Mouse (Mus musculus) testis, postnatal 10 days (tissue): ENCODE measurements around the gene 0610030E20Rik.
A peak's percentile ranks its signal among the peaks of the same experiment; 100 is the strongest.

Source experiments
- DNase-seq: peaks from one replicate; pipeline ENCODE4 v3.0.0; 2021; ENCODE audit warnings: low spot score

0610030E20Rik gene

DNA sequence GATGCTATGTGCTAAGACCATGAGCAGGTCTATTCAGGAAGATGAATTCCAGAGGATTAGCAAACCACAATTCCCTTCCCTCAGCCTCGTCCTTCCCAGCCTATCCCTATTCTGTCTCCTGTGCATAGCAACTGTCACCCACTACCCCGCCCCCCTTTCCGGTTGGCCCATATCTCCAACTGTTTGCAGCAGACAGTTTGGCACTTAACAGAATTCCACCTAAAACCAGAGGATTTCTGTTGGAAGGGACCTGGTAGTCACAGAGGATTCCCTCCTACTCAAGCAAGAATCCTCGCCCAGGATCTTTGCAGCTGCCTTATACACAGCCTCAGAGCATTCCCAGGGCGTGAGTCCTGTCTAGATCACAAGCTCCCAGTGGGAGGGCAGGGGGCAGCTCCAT, 24.0 kb downstream of the 0610030E20Rik start:
- peak; percentile 64 for DNase-seq

DNA sequence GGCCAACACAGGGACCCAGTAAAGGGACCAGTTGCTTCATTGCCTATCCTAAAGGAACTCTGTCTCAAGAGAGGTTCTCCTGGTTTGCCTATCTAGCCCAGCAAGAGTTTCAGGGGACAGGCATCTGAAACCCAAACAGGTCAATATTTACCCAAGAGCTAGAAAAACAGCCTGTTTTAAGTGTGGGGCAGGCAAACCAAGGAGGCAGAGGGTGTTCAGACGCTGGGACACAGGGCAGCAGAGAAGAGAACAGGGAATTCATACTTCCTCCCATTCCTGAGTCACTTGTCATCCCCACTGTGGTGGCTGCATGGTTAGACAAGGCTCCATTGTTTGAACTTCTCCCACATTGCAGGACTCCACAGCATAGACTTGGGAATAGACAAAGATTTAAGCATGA, 24.5 kb downstream of the 0610030E20Rik start:
- no peak for DNase-seq

DNA sequence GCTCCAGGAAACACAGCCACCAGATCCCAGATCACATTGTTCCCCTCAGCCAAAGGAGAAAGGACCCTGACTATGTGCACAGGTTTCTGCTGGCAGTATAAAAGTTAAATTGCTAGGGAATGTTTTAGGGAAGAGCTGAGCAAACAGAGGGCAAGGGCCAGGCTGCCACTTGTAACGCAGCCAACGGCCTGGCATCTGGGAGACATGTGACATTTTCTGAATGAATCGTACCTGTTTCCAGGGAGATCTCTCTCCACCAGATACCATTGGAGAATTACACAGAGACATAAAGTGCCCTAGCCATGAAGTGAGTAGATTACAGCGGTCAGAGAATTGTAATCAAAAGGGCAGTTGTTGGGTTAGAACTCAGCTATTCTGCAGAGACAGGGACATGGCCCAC, 26.1 kb downstream of the 0610030E20Rik start:
- no peak for DNase-seq

DNA sequence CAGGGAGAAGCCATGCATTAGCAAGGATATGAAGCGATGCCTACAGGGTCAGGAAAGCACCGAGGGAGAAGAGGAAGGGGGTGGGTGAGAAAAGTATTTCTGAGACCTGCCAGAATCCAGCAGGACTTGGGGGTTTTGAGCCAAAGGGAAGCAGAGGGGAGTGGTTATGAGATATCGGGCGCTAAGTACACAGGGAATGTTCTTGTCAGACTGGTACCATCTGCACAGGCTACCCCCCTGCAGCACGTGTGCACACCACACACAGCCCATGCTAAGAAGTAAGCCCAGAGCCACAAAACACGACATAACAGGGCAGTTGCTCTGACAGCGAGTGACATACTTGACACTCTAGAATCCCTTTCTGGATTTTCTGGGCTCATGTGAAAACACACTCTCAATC, 27.1 kb downstream of the 0610030E20Rik start:
- DNase-seq = no peak

DNA sequence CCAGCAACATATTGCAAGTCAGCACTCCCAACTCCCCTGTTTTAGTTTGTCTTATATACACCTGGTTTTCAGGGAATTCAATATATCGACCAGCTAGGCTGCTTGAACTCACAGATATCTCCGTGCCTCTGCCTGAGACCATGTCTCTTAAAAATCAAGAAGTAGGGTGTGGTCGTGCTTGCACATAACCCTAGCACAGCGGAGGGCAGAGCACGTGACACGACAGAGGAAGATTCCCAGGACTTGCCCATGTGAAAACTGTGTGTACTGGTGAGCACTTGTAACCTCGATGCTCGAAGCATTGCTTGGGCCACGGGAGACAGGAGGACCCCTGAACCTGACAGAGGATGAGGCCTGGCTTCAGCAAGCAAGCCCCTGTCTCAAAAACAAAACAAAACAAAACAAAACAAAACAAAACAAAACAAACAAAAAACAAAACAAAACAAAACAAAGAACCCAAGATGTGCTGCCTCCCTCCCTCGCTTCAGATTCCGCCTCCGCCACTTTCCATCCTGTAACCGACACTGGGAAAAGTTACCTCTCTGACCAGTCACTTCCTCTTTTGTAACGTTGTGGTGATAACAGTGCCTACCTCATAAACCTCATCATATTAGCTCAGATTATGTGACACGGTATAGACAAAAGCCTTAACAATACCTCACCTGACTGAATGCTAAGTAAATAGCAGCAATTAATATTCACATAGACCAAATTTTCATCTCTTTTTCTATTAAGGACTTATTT, 27.9 kb downstream of the 0610030E20Rik start:
- DNase-seq = no peak

DNA sequence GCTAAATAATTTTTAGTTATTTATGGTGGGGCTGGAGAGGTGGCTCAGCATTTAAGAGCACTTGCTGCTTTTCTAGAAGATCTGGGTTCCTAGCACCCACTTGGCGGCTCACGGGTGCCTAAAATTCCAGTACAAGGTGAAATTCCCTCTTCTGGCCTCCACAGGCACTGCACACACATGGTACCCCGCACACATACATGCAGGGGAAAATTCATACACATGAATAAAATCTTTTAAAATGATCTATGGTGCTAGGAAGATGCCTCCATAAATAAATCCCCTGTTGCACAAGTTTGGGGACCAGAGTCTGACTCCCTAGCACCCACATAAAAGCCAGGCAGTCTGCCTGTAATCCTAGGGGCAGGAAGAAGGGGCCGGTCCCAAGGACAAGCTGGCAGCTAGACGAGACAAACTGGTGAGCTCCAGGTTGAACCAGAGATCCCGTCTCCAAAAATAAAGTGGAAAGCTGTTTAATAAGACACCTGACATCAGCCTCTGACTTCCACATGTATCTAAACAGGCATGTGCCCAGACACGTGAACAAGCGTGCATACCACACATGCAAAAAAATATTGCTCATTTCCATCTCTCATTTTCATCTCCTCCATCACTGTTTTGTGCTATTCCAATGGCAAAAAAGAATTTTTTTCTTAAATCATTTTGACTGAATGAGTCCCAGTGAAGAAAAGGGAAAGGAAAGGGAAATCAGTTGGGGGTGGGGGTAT, 31.6 kb downstream of the 0610030E20Rik start:
- no peak for DNase-seq

DNA sequence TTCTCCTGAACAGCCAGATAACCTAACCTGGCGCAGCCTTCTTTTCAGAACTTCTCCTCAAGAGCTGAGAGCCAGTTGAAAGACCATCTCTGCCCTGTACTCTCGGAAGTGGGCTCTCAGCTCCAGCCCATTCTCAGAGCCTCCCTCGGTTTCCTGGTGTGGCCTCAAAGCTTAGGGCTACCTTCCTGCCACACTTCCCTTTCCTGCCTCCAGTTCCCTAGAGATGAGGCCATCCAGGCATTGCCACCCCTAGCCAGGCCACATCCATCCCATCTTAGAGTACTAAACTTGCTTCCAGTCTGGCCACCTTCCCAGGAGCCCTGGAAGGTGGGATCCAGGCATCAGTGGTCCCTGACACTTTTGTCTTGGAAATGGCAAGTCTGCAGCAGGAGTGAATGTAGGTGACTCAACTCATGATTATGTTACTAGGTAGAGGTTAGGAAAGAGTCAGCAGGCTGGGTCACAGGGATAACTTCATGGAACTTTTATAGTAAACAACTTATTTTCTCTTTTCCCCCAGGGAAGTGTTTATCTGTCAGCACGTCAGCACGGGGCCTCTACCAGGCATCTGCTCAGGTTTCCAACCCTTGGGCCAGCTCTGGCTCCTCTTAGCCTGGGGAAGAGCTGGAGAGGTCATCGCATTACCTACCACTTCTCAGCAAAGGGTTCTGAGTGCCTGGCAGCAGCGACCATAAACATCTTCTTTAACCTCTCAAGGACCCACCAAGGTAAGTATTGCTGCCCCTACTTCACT, 32.4 kb downstream of the 0610030E20Rik start:
- DNase-seq = no peak

DNA sequence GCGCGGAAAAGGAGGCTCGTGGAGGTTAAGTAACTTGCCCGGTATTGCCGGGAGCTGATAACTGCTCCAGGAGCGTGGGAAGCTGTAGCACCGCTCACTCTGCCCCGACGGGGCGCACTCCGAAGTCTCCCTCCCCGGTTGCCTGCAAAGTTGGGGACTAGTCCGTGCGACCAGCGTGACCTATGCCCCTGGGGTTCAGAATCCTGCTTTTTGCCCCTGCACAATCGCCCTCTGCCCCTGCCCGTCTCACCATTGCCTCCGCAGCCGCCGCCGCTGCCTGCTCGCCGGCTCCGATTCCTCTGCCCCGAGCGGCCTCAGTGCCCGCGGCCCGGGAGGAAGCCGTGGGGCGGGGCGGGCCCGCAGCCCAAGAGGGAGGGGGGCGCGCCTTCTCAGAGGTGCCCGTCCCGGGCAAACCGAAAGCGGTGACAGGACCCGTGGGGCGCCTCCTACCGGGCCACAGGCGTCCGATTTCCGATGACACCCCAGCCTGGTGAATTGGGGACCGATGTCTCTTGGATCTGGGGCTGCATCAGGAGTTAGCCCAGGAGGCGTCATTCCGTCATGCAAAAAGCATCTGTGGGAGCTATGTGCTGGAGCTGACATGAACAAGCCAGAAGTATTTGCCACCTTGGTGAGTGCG, 33.1 kb downstream of the 0610030E20Rik start, which contains the start of gene Vamp5:
Vamp5 (minus strand) TSS at position 338 of the 640 bp plus-strand sequence.
- peak; percentile 87 for DNase-seq

DNA sequence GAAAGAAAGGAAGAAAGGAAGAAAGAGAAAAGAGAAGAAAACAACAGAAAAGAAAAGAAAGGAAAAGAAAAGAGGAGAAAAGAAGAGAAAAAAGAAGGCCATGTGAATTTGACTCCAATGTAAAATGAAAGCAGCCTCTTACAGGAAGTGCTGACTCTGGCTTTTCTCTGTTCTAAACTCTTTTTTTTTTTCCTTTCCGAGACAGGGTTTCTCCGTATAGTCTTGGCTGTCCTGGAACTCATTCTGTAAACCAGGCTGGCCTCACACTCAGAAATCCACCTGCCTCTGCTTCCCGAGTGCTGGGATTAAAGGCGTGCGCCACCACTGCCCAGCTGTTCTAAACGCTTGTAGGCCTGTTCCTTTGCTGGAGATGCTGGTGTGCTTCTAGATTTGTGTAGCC, 35.4 kb downstream of the 0610030E20Rik start:
- no peak for DNase-seq

DNA sequence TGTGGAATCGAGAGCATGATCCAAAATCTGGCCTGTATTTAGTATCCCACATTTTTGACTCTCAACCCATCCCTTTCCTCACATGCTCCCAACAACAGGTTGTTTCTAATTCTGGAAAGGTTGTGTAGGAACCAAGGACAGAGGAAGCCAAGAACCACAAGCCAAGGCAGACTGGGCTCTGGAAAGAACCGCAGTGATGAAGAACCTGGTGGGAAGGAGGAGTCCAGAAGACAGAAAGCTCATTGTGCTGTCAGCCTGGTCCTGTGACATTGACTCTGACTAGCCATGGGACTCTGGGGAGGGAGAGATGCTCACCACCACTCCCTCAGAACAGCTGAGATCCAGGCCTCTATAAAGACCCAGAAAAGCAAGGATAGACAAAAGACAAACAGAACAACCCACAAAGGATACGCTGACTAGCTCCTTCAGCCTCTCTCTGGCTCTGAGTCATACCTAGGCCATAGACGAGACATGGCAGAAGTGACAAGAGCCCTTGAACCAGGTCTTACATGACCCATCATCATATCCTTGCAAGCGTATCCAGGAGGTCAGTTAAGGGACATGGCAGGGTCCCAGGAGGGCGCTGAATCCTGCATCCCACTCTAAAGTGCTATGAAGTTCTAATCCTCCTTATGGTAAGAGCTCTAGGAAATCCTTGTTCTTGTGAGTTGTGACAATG, 36.2 kb downstream of the 0610030E20Rik start:
- DNase-seq = no peak

DNA sequence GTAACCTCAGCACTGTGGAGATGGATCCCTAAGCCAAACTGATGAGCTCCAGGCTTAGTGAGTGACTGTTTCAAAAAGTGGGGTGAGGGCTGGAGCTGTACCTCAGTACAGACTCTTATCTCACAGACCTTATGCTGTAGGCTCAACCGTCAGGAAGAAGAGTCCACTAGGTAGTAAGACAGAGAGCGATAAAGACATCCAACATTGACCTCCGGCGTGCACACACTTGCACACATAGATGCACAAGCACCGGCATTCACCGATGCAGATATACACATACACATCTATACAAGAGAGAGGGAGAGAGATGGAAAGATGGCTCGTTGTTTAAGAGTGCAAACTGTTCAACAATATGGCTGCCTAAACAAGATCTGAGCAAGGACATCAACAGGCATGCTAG, 36.8 kb downstream of the 0610030E20Rik start:
- DNase-seq = no peak

DNA sequence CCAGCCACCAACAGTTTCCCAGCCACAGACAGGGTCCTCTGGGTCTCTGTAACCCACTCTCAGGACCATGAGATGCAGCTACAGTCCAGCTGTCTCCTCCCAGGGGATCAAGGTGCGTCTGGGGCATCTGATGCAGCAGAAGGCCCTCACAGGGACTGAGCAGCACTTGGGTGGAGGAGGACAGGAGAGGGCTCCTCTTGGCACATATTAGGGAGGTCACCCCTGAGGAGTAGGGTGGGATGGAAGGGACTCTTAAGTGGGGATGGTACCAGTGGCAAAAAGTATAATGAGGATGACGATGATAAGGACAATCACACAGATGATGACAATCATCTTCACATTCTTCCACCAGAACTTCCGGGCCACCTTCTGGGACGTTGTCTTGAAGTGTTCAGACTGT, 38.1 kb downstream of the 0610030E20Rik start:
- DNase-seq = no peak

DNA sequence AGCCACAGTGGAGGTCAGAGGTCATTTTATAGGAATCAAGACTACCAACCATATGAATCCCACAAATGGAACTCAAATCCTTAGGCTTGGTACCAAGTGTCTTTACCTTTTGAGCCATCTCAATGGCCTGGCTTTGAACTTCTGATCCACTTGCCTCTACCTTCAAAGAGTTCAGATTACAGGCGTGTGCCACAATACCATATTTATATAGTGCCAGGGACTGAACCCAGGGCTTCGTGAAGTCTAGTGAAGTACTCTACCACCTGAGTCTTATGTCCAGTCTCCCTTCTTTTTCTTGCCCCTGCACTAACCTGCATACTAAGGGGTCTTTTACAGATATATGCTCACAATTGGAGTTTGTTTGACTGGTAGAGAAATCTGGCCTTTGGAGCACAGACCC, 39.4 kb downstream of the 0610030E20Rik start:
- no peak for DNase-seq

DNA sequence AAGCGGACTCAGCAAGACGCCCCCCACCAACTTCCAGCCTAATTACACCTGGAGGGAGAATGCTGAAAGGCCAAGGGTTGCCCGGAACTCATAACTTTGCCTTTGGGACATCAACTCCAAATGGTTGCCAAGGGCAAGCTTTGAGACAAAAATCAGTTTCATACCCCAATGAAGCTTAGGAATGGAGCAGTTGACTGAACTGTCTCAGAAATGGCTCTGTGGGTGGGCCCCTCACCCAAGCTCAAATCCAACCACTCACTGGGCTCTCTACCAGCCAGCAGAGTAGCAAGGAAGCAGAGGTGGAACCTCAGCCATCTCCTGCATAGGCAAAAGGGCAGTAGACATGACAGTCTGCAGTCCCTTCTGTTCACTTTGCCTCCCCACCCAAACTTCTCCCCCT, 40.7 kb downstream of the 0610030E20Rik start:
- DNase-seq = no peak

DNA sequence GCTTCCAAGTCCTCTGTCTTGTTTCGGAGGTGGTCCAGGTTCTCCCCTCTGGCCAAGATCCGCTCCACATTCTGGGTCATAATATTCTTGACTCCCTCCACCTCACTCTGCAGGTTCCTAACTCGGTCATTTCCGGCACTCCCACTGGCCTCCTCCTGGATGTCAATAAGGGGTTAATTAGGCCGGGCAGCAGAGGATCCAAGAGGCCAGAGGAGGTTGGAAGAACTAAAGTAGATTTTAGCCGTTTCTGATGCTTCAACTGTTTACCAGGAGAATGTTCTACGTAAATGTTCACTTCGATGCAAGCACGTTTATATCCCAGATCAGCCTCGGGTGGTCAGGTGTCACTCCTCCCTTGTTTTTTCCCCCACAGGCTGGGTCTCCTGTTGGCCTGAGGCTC, 41.1 kb downstream of the 0610030E20Rik start:
- DNase-seq = no peak

DNA sequence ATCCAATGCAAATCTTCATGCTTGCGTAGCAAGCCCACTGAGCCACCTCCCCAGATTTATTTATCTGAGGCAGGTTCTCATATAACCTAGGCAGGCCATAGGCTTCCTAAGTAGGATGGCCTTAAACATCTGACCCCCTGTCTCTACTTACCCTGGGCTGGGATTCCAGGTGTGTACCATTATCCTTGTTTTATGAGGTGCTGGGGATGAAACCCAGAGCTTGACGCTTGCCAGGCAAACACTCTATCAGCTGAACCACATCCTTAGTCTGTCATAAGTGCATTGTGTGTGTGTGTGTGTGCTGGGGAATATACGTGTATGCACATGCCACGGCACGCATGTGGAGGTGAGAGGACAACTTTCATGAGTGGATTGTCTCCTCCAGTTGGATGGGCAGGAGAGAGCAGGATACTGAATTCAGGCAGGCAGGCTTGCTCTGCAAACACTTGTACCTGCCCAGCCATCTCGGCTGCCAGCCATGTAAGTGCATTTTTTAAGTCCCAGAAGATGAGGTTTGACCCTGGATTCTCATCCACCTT, 41.7 kb downstream of the 0610030E20Rik start:
- DNase-seq = no peak

DNA sequence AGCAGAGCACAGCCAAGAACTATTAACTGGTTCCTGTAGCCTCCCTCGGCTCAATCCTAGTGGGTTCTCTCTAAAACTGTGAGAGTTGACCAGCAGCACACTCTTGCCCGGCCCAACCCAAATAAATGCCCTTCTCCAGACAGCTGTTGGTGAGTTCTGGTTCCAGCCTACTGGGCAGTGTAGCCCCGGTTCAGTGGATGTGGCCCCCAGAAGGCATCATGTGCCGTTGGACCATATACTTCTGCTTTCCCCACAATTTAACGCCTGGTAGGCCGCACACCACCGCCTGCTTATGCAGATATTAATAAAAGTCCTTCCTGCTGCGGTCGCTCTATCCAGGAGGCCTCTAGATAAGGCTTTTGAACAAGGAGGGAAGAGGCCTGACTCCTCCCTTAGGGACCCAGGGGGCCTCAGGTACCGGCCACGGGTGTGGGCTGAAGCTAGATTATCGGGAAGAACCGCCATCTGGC, 42.4 kb downstream of the 0610030E20Rik start:
- no peak for DNase-seq

DNA sequence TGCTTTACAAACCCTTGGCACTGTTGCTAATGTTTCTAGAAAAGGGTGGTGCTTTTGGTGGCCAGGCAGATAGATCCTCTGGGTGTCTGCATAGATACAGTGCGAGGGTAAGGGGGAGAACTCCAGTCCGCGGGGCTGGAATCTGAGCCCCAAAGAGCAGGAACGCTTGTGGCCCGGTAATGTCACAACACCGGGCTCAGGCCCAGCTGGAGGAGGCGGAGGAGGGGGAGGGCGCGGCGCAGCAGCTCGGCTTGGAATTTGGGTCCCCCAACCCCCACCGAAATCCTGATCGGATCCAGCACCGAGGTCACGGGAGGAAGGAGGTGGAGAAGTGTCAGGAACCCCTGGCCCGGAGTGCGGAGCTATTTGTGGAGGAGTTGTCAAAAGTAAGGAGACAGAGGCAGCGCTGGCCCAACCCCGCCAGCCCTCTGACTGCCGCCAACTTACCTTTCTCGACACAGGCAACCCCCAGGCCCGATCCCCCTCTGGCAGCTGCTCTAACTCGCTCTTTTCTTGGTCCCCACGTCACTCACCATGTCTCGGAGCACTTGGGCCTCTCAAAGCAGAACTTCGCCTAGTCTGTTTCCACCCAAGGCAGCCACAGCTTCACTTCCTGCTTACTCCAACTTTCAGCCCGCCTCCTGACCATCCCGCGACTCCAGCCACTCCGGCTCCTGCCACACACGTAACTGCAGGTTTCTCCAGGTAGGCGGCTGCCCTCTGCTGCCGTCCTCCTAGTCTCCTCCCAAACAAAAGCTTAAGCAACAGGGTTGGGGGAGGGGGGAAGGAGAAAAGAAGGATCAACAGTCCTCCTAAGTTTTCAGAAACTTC, 43.0 kb downstream of the 0610030E20Rik start, which contains the start of gene Vamp8:
Vamp8 (minus strand) TSS at position 763 of the 831 bp plus-strand sequence.
- peak; percentile 90 for DNase-seq

DNA sequence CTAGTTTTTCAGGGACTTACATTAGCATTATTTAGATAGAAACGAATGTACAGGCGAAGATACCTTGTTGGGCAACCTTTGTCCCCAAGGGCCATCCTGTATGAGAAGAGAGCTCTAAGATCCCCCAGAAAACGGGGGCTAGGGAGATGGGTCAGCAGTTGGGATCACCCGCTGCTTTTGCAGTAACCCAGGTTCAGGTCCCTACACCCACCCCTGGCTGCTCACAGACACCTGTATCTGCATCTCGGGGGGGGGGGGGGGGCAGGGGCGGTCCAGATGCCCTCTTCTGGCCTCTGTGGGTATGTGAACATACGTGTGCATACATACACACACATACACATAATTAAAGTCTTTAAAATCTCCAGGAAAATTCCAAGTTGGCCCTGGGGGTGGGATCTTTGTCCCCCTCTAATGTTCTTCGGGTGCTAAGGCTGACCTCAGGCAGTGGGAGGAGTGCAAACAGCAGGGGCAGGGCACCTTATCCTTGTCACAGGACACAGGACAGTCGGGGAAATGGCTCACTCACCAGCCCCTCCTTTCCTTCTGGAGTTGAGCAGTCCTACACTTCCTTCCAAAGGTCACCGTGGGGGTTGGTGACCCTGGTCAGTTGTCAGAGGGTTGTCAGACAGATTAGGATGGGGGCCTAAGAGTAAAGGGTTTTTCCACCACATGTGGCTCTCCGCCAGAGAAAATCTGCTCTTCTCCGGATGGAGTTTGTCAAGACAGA, 43.8 kb downstream of the 0610030E20Rik start:
- DNase-seq = peak; percentile 59

DNA sequence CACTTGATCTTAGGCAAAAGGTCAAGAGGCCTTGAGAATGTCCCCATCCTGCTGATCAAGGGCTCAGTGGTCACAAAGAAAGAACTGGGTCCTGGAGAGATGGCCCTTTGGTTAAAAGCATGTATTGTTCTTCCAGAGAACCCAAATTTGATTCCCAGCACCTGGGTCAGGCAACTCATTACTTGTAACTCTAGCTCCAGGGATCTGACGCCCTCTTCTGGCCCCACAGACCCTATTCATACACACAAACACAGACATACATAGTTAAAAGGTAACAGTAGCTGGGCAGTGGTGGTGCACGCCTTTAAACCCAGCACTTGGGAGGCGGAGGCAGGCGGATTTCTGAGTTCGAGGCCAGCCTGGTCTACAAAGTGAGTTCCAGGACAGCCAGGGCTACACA, 45.2 kb downstream of the 0610030E20Rik start:
- DNase-seq = no peak
